Mouse (Mus musculus): Measurements from ENCODE around the gene Hhat.

The Hhat gene

GRCm38 (mm10) chr1:192744880-192745239 lies 26.2 kb downstream of the Hhat start:
- DNase-seq (ENCODE audit: low read depth, low spot score): no peak

GRCm38 (mm10) chr1:192742394-192743251 lies 28.4 kb downstream of the Hhat start:
- no peak for DNase-seq (ENCODE audit: low read depth, low spot score)

- no peak for DNase-seq (ENCODE audit: low read depth, low spot score)
Measured at GRCm38 (mm10) chr1:192741896-192742295, 29.1 kb downstream of the Hhat start.

GRCm38 (mm10) chr1:192736524-192736923 lies 34.5 kb downstream of the Hhat start:
- no peak for DNase-seq (ENCODE audit: low read depth, low spot score)

GRCm38 (mm10) chr1:192736002-192736426 lies 35.0 kb downstream of the Hhat start:
- no peak for DNase-seq (ENCODE audit: low read depth, low spot score)

GRCm38 (mm10) chr1:192730517-192730916 lies 40.5 kb downstream of the Hhat start:
- DNase-seq (ENCODE audit: low read depth, low spot score): peak; percentile 48

- DNase-seq (ENCODE audit: low read depth, low spot score): peak; percentile 65
Measured at GRCm38 (mm10) chr1:192726996-192727624, 43.9 kb downstream of the Hhat start.

- DNase-seq (ENCODE audit: low read depth, low spot score): peak; percentile 85
Measured at GRCm38 (mm10) chr1:192722147-192722546, 48.9 kb downstream of the Hhat start.

- DNase-seq (ENCODE audit: low read depth, low spot score): no peak
Measured at GRCm38 (mm10) chr1:192720156-192720555, 50.9 kb downstream of the Hhat start.

GRCm38 (mm10) chr1:192711779-192712348 lies 59.2 kb downstream of the Hhat start:
- DNase-seq (ENCODE audit: low read depth, low spot score): peak; percentile 66

GRCm38 (mm10) chr1:192700339-192701073 lies 70.5 kb downstream of the Hhat start:
- peak; percentile 58 for DNase-seq (ENCODE audit: low read depth, low spot score)

GRCm38 (mm10) chr1:192699101-192699500 lies 71.9 kb downstream of the Hhat start:
- DNase-seq (ENCODE audit: low read depth, low spot score): no peak

- no peak for DNase-seq (ENCODE audit: low read depth, low spot score)
Measured at GRCm38 (mm10) chr1:192696371-192696863, 74.6 kb downstream of the Hhat start.

- no peak for DNase-seq (ENCODE audit: low read depth, low spot score)
Measured at GRCm38 (mm10) chr1:192693644-192694043, 77.4 kb downstream of the Hhat start.

GRCm38 (mm10) chr1:192692982-192693381 lies 78.0 kb downstream of the Hhat start:
- no peak for DNase-seq (ENCODE audit: low read depth, low spot score)

- no peak for DNase-seq (ENCODE audit: low read depth, low spot score)
Measured at GRCm38 (mm10) chr1:192682219-192682951, 88.6 kb downstream of the Hhat start.

- no peak for DNase-seq (ENCODE audit: low read depth, low spot score)
Measured at GRCm38 (mm10) chr1:192677236-192677635, 93.8 kb downstream of the Hhat start.

GRCm38 (mm10) chr1:192663608-192664007 lies 107.4 kb downstream of the Hhat start:
- no peak for DNase-seq (ENCODE audit: low read depth, low spot score)

- peak; percentile 7 for DNase-seq (ENCODE audit: low read depth, low spot score)
Measured at GRCm38 (mm10) chr1:192663092-192663491, 107.9 kb downstream of the Hhat start.

GRCm38 (mm10) chr1:192661612-192662011 lies 109.4 kb downstream of the Hhat start:
- DNase-seq (ENCODE audit: low read depth, low spot score): no peak

GRCm38 (mm10) chr1:192657417-192657816 lies 113.6 kb downstream of the Hhat start:
- no peak for DNase-seq (ENCODE audit: low read depth, low spot score)

All from brain, adult 2 months (tissue).